Mouse (Mus musculus) right cerebral cortex, postnatal 25 days (tissue): ENCODE results near the gene Gm3336.

ENCODE experiments used
- DNase-seq: peaks from one replicate; pipeline ENCODE4 v3.0.0; 2022

Gm3336 gene

GRCm38 (mm10) chr8:70749097-70749674 is 30.8 kb downstream of the Gm3336 start:
- no peak for DNase-seq

- DNase-seq: no peak
Observed at GRCm38 (mm10) chr8:70750128-70750680, 31.9 kb downstream of the Gm3336 start.

GRCm38 (mm10) chr8:70752000-70752764 is 33.8 kb downstream of the Gm3336 start:
- peak; percentile 58 for DNase-seq

- peak; percentile 87 for DNase-seq
Observed at GRCm38 (mm10) chr8:70753151-70753550, 34.8 kb downstream of the Gm3336 start.

GRCm38 (mm10) chr8:70754043-70754870 is 35.9 kb downstream of the Gm3336 start, which contains the start of gene Rab3a:
Rab3a (plus strand) TSS chr8:70754679.
- peak; percentile 97 for DNase-seq

- DNase-seq: peak; percentile 81
Observed at GRCm38 (mm10) chr8:70754871-70755660, 36.7 kb downstream of the Gm3336 start.

GRCm38 (mm10) chr8:70755661-70756475 is 37.5 kb downstream of the Gm3336 start:
- DNase-seq: peak; percentile 4

GRCm38 (mm10) chr8:70756476-70757040 is 38.2 kb downstream of the Gm3336 start:
- DNase-seq: no peak

- DNase-seq: no peak
Observed at GRCm38 (mm10) chr8:70757523-70758307, 39.4 kb downstream of the Gm3336 start.

- no peak for DNase-seq
Observed at GRCm38 (mm10) chr8:70758308-70758615, 39.9 kb downstream of the Gm3336 start.

GRCm38 (mm10) chr8:70758616-70759561 is 40.5 kb downstream of the Gm3336 start:
- no peak for DNase-seq

- no peak for DNase-seq
Observed at GRCm38 (mm10) chr8:70760350-70760749, 42.0 kb downstream of the Gm3336 start.

- DNase-seq: peak; percentile 98
Observed at GRCm38 (mm10) chr8:70760775-70761406, 42.5 kb downstream of the Gm3336 start, which contains the start of gene Mpv17l2. Mpv17l2 (minus strand) TSS chr8:70760946.

GRCm38 (mm10) chr8:70762118-70762517 is 43.8 kb downstream of the Gm3336 start:
- DNase-seq: no peak

GRCm38 (mm10) chr8:70763354-70763753 is 45.0 kb downstream of the Gm3336 start:
- no peak for DNase-seq

- no peak for DNase-seq
Observed at GRCm38 (mm10) chr8:70764026-70764425, 45.7 kb downstream of the Gm3336 start.

- DNase-seq: no peak
Observed at GRCm38 (mm10) chr8:70764676-70765075, 46.3 kb downstream of the Gm3336 start.

- no peak for DNase-seq
Observed at GRCm38 (mm10) chr8:70765329-70765728, 47.0 kb downstream of the Gm3336 start.
